Mouse (Mus musculus) thymus, postnatal 10 days (tissue): ENCODE results near the gene Olfr895.

Experiments used
- DNase-seq, 2 experiments: peaks; one replicate each; pipeline ENCODE4 v3.0.0; 2021; ENCODE audit warnings: low spot score in 2 of 2

Olfr895 gene

DNA sequence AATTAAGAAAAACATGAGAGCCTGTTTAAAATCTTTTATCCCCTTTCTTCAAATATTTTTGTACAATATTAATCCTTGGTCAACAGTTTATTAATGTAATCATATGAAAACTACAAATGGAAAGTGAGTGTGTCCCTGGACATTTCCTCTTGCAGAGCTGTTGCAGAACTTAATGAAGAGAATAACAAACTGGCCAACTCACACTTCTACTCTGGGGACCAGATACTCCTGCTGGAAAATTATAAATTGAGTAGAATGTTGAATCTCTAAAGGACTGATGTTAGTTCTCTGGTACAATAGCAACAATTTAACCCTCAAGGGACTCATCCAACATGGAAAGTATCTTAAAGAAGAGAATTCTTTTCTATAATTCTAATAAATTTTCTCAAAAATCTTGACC is at the start of gene Olfr895:
TSS of gene Olfr895 (plus strand) at position 301 of the 400 bp plus-strand sequence.
- no peak for DNase-seq

DNA sequence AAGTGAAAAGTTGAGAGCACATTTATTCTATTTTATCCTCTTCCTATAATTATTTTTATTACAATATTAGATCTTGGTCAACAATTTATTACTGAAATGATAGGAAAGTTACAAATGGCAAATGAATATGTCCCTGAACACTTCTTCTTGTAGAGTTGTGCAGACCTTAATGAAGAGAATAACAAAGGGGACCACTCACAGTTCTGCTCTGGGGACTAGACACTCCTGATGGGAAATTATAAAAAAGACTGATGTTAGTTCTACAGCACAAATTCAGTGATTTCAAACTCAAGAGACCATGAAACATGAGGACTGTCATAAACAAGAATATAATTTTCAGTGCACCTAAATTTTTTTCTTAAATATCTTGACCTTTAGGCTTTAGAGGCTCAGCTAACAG is 15.2 kb upstream of the Olfr895 start, which contains the start of gene Olfr143:
TSS of gene Olfr143 (plus strand) at position 301 of the 400 bp plus-strand sequence.
- DNase-seq = no peak

DNA sequence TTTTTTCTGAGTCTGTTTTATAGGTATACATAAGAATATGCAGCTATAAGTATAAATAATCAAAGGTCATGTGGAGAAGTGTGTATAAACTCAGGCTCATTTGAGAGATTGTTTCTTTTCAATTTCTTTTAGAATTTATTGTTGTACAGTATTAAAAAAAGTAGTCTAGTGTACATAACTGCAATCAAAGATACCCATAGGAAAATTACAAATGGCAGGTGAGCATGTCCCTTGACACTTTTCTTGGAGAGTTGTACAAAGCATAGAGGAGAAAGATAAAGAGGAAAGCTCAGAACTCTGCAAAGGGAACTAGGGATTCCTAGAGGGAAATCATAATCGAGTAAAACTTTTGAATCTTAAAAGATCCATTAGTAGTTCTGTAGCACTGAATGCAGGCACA is 23.2 kb downstream of the Olfr895 start, which contains the start of gene Olfr896-ps1:
TSS of gene Olfr896-ps1 (plus strand) at position 301 of the 400 bp plus-strand sequence.
- DNase-seq = no peak
